Mouse (Mus musculus) c-Kit-negative CD71-positive TER-119-positive erythroid progenitor cells, embryonic 14.5 days (primary cell): ENCODE data around the gene Tfe3.
"Not testable (repeated sequence)": the region's sequence is repeated elsewhere in the genome, so short reads cannot be mapped to it uniquely, and the experiment has no call there.

Source experiments
- DNase-seq: peaks from one replicate; pipeline ENCODE4 v3.0.0-alpha.2; 2013; ENCODE audit warnings: low read depth, low spot score

Tfe3 gene

DNA sequence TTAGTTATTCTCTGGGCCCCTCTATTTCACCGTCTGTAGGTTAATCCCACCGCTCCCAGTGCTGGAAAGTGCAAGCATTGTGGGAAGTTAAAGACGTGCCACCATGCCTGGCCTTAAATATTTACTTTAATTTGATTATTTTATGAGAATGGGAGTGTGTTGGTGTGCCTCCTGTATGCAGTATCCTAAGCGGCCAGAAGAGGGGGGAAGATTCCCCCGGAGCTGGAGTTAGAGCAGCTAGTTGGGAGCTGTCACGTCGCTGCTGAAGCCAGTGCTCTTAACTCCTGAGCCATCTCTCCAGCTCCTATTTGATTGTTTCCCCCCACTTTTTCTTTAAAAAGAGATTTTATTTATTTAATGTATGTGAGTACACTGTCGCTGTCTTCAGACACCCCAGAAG is 52.7 kb downstream of the Tfe3 start:
- DNase-seq = not testable (repeated sequence)

DNA sequence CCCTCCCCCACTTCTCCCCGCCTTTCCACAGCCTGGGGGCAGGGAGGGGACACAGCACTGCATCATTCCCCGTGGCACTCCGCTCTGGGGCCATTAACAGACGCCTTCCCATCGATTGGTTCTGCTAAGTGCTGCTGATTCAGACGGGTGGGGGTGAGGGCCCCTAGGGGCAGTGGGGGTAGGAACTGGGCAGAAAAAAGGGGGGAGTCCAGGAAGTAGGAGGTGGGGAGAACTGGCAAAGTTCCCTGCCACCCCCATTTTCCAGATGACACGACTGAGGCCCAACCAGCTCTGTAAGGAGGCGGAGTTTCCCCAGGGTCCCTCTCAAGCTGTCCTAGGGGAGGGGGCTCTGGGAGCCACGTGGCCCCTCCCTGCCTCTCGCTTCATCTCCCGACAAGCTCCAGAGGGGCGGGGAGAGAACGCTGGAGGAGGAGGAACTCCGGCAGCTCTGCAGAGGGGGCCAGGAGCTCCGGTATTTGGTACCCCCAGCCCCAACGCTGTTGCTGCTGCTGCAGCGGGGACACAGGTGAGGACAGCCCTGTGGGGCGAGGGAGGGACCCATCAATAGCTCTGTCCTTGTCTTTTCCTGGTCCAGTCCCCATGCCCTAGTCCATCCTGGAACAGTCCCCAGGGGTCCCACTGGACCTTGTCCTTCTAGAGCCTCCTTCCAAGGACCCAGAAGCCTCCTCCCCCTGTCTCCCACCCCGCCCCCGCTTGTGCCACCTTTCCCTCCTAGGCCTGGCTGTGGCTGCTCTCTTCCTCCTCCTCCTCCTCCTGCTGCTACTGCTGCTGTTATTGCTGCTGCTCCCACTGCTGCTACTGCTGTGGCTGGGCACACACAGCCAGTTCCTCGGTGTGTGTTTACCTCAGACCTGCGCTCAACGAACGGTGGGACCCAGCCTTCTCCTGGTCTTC is 59.8 kb downstream of the Tfe3 start, which contains the start of gene Kcnd1:
Gene Kcnd1, plus strand, starts transcription at position 425 of the 915 bp plus-strand sequence.
- no peak for DNase-seq
